Mouse (Mus musculus): ENCODE results near the gene Sox5. TPM values are rescaled to one million over a fixed set of nuclear protein-coding genes. Genes with fewer than 3 reads are reported as not detected.
A peak's percentile ranks its signal among the peaks of the same experiment; 100 is the strongest.

Gene Sox5
- polyA plus RNA-seq, 1 experiment from 2014 or later, result 25.8 TPM

- Histone ChIP-seq H3K4me3 (replicated peaks; ENCODE audit: low read length) (no peak overlapping the region), H3K36me3 (ENCODE audit: control insufficient read depth, insufficient read depth, low read length) (no peaks in the 10 kb centered on the region), H3K27ac (ENCODE audit: low read length) (no peak overlapping the region), H3K9ac (ENCODE audit: low read length) (no peak overlapping the region), H3K4me2 (ENCODE audit: low read depth, low read length) (no peak overlapping the region), H3K9me3 (replicated peaks; ENCODE audit: control insufficient read depth, low read length) (no peaks in the 10 kb centered on the region), H3K4me1 (ENCODE audit: control insufficient read depth, insufficient read depth, low read length) (no peaks in the 10 kb centered on the region), H3K27me3 (ENCODE audit: control insufficient read depth, insufficient read depth, low read length) (no peaks in the 10 kb centered on the region)
- WGBS, result 48% methylated on average over 8 of the region's 8 CpGs
- no peak for ATAC-seq (ENCODE audit: insufficient read depth, low FRiP score)
Measured at GRCm38 (mm10) chr6:143941291-143941785, 840.4 kb downstream of the Sox5 start.

GRCm38 (mm10) chr6:143923146-143923545, 858.6 kb downstream of the Sox5 start:
- no peak for ATAC-seq (ENCODE audit: insufficient read depth, low FRiP score)
- 44% methylated on average over 6 of the region's 6 CpGs for WGBS
- no peak overlapping the region for H3K27ac ChIP-seq (ENCODE audit: low read length)
- H3K36me3 ChIP-seq (ENCODE audit: control insufficient read depth, insufficient read depth, low read length), result no peaks in the 10 kb centered on the region
- no peak overlapping the region for H3K4me2 ChIP-seq (ENCODE audit: low read depth, low read length)
- no peaks in the 10 kb centered on the region for H3K27me3 ChIP-seq (ENCODE audit: control insufficient read depth, insufficient read depth, low read length)
- H3K4me1 ChIP-seq (ENCODE audit: control insufficient read depth, insufficient read depth, low read length), result no peaks in the 10 kb centered on the region
- H3K4me3 ChIP-seq (replicated peaks; ENCODE audit: low read length), result no peak overlapping the region
- no peaks in the 10 kb centered on the region for H3K9me3 ChIP-seq (replicated peaks; ENCODE audit: control insufficient read depth, low read length)
- H3K9ac ChIP-seq (ENCODE audit: low read length), result no peak overlapping the region

GRCm38 (mm10) chr6:143918405-143918947, 863.3 kb downstream of the Sox5 start:
- WGBS, result 61% methylated on average over 16 of the region's 16 CpGs
- no peak for ATAC-seq (ENCODE audit: insufficient read depth, low FRiP score)

GRCm38 (mm10) chr6:143916152-143916735, 865.5 kb downstream of the Sox5 start:
- Histone ChIP-seq H3K4me3 (replicated peaks; ENCODE audit: low read length) (no peak overlapping the region), H3K9me3 (replicated peaks; ENCODE audit: control insufficient read depth, low read length) (no peaks in the 10 kb centered on the region), H3K9ac (ENCODE audit: low read length) (no peak overlapping the region), H3K27ac (ENCODE audit: low read length) (no peak overlapping the region), H3K36me3 (ENCODE audit: control insufficient read depth, insufficient read depth, low read length) (no peaks in the 10 kb centered on the region), H3K27me3 (ENCODE audit: control insufficient read depth, insufficient read depth, low read length) (no peaks in the 10 kb centered on the region), H3K4me1 (ENCODE audit: control insufficient read depth, insufficient read depth, low read length) (0 out of 2 replicates have a peak, but pooled peaks cover 2% of the 10 kb centered on the region), H3K4me2 (ENCODE audit: low read depth, low read length) (no peak overlapping the region)
- ATAC-seq (ENCODE audit: insufficient read depth, low FRiP score), result peak; percentile 29; the same call in 1 of the 2 replicates
- WGBS, result 50% methylated on average over 10 of the region's 10 CpGs

More at GRCm38 (mm10) chr6:143918405-143918947, 863.3 kb downstream of the Sox5 start:
- Histone ChIP-seq H3K27me3 (ENCODE audit: control insufficient read depth, insufficient read depth, low read length) (no peaks in the 10 kb centered on the region), H3K36me3 (ENCODE audit: control insufficient read depth, insufficient read depth, low read length) (no peaks in the 10 kb centered on the region), H3K4me2 (ENCODE audit: low read depth, low read length) (no peak overlapping the region; the same call in 1 of the 2 replicates), H3K4me3 (replicated peaks; ENCODE audit: low read length) (no peak overlapping the region), H3K27ac (ENCODE audit: low read length) (no peak overlapping the region), H3K9me3 (replicated peaks; ENCODE audit: control insufficient read depth, low read length) (no peaks in the 10 kb centered on the region), H3K9ac (ENCODE audit: low read length) (no peak overlapping the region), H3K4me1 (ENCODE audit: control insufficient read depth, insufficient read depth, low read length) (0 out of 2 replicates have a peak, but pooled peaks cover 2% of the 10 kb centered on the region)

GRCm38 (mm10) chr6:143915686-143916085, 866.1 kb downstream of the Sox5 start:
- no peak overlapping the region for H3K9ac ChIP-seq (ENCODE audit: low read length)
- WGBS, result 86% methylated on average over 3 of the region's 3 CpGs

DNA sequence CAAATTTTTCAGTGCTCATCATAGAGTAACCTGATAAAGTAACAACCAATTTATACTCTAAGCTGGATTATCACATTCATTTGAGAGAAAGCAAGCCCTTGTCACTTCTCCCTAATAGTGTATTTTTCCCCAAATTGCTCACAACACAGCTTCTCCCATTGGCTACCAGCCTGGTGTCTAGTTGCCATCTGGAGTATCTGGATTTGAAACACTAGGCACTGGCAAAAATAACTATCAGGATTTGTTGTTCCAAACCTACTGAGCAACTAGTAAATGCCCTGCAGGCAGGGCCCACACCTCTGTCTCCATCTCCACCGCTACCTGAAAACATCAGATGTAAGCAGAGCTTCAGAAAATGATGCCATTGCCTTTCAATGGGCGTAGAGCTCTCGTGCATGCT, 869.5 kb downstream of the Sox5 start:
- Histone ChIP-seq H3K4me3 (replicated peaks; ENCODE audit: low read length) (no peak overlapping the region), H3K27me3 (ENCODE audit: control insufficient read depth, insufficient read depth, low read length) (no peaks in the 10 kb centered on the region), H3K9me3 (replicated peaks; ENCODE audit: control insufficient read depth, low read length) (no peaks in the 10 kb centered on the region), H3K9ac (ENCODE audit: low read length) (no peak overlapping the region), H3K4me2 (ENCODE audit: low read depth, low read length) (no peak overlapping the region), H3K4me1 (ENCODE audit: control insufficient read depth, insufficient read depth, low read length) (0 out of 2 replicates have a peak, but pooled peaks cover 2% of the 10 kb centered on the region), H3K27ac (ENCODE audit: low read length) (no peak overlapping the region), H3K36me3 (ENCODE audit: control insufficient read depth, insufficient read depth, low read length) (no peaks in the 10 kb centered on the region)
- 93% methylated on average over 3 of the region's 3 CpGs for WGBS
- no peak for ATAC-seq (ENCODE audit: insufficient read depth, low FRiP score)

More at GRCm38 (mm10) chr6:143915686-143916085, 866.1 kb downstream of the Sox5 start:
- no peak overlapping the region for H3K27ac ChIP-seq (ENCODE audit: low read length)
- H3K4me1 ChIP-seq (ENCODE audit: control insufficient read depth, insufficient read depth, low read length), result 0 out of 2 replicates have a peak, but pooled peaks cover 2% of the 10 kb centered on the region
- no peak for ATAC-seq (ENCODE audit: insufficient read depth, low FRiP score)
- H3K4me3 ChIP-seq (replicated peaks; ENCODE audit: low read length), result no peak overlapping the region
- H3K27me3 ChIP-seq (ENCODE audit: control insufficient read depth, insufficient read depth, low read length), result no peaks in the 10 kb centered on the region
- no peaks in the 10 kb centered on the region for H3K9me3 ChIP-seq (replicated peaks; ENCODE audit: control insufficient read depth, low read length)
- no peaks in the 10 kb centered on the region for H3K36me3 ChIP-seq (ENCODE audit: control insufficient read depth, insufficient read depth, low read length)
- H3K4me2 ChIP-seq (ENCODE audit: low read depth, low read length), result no peak overlapping the region

DNA sequence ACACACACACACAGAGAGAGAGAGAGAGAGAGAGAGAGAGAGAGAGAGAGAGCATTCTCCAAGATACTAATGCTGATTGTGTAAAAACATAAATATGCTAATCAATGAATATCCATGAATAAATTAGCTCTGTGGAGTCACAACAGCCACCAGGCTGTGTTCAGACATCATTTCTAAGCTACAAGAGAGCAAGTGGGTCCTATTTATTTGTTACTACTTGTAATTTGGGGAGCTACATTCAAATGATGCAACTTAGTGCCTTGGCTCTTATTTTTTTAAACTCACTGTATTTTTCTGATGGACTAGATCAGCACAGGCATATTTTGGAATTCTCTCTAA, 877.1 kb downstream of the Sox5 start:
- Histone ChIP-seq H3K4me2 (ENCODE audit: low read depth, low read length) (no peak overlapping the region), H3K9me3 (replicated peaks; ENCODE audit: control insufficient read depth, low read length) (no peaks in the 10 kb centered on the region), H3K27ac (ENCODE audit: low read length) (no peak overlapping the region), H3K36me3 (ENCODE audit: control insufficient read depth, insufficient read depth, low read length) (no peaks in the 10 kb centered on the region), H3K4me3 (replicated peaks; ENCODE audit: low read length) (no peak overlapping the region), H3K4me1 (ENCODE audit: control insufficient read depth, insufficient read depth, low read length) (no peaks in the 10 kb centered on the region), H3K9ac (ENCODE audit: low read length) (no peak overlapping the region), H3K27me3 (ENCODE audit: control insufficient read depth, insufficient read depth, low read length) (no peaks in the 10 kb centered on the region)
- no peak for ATAC-seq (ENCODE audit: insufficient read depth, low FRiP score)

- WGBS, result 72% methylated on average over 10 of the region's 10 CpGs
- no peaks in the 10 kb centered on the region for H3K9me3 ChIP-seq (replicated peaks; ENCODE audit: control insufficient read depth, low read length)
- H3K36me3 ChIP-seq (ENCODE audit: control insufficient read depth, insufficient read depth, low read length), result no peaks in the 10 kb centered on the region
- H3K4me3 ChIP-seq (replicated peaks; ENCODE audit: low read length), result no peak overlapping the region
- H3K27ac ChIP-seq (ENCODE audit: low read length), result no peak overlapping the region
- no peak for ATAC-seq (ENCODE audit: insufficient read depth, low FRiP score)
- H3K4me1 ChIP-seq (ENCODE audit: control insufficient read depth, insufficient read depth, low read length), result no peaks in the 10 kb centered on the region
- H3K4me2 ChIP-seq (ENCODE audit: low read depth, low read length), result no peak overlapping the region
- H3K27me3 ChIP-seq (ENCODE audit: control insufficient read depth, insufficient read depth, low read length), result no peaks in the 10 kb centered on the region
- no peak overlapping the region for H3K9ac ChIP-seq (ENCODE audit: low read length)
Measured at GRCm38 (mm10) chr6:143903981-143904692, 877.6 kb downstream of the Sox5 start.

DNA sequence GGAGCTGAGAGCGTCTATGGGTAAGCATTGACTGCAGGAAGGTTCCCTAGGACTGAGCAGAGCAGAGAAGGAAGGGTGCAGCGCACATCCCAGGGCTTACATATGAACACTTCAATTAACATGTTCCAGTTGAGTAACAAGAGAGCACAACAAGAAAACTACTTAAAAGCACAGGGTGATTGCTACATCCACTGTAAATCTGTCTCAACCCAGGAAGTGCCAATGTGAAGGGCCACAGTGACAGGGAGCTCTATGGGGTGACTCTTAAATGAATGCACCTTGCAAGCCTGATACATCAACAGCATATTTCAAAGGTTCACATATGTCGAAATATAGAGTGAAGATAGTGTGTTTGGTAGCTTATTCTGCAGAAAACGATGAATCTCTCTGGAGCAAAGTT, 880.9 kb downstream of the Sox5 start:
- ATAC-seq (ENCODE audit: insufficient read depth, low FRiP score), result no peak
- Histone ChIP-seq H3K4me3 (replicated peaks; ENCODE audit: low read length) (no peak overlapping the region), H3K4me1 (ENCODE audit: control insufficient read depth, insufficient read depth, low read length) (no peaks in the 10 kb centered on the region), H3K27ac (ENCODE audit: low read length) (no peak overlapping the region), H3K36me3 (ENCODE audit: control insufficient read depth, insufficient read depth, low read length) (no peaks in the 10 kb centered on the region), H3K27me3 (ENCODE audit: control insufficient read depth, insufficient read depth, low read length) (no peaks in the 10 kb centered on the region), H3K9ac (ENCODE audit: low read length) (no peak overlapping the region), H3K9me3 (replicated peaks; ENCODE audit: control insufficient read depth, low read length) (no peaks in the 10 kb centered on the region), H3K4me2 (ENCODE audit: low read depth, low read length) (no peak overlapping the region)
- 95% methylated on average over 4 of the region's 4 CpGs for WGBS

Data from stomach, embryonic 16.5 days (tissue).